Mouse (Mus musculus): ENCODE measurements around the gene Taok3.

Taok3 gene

DNA sequence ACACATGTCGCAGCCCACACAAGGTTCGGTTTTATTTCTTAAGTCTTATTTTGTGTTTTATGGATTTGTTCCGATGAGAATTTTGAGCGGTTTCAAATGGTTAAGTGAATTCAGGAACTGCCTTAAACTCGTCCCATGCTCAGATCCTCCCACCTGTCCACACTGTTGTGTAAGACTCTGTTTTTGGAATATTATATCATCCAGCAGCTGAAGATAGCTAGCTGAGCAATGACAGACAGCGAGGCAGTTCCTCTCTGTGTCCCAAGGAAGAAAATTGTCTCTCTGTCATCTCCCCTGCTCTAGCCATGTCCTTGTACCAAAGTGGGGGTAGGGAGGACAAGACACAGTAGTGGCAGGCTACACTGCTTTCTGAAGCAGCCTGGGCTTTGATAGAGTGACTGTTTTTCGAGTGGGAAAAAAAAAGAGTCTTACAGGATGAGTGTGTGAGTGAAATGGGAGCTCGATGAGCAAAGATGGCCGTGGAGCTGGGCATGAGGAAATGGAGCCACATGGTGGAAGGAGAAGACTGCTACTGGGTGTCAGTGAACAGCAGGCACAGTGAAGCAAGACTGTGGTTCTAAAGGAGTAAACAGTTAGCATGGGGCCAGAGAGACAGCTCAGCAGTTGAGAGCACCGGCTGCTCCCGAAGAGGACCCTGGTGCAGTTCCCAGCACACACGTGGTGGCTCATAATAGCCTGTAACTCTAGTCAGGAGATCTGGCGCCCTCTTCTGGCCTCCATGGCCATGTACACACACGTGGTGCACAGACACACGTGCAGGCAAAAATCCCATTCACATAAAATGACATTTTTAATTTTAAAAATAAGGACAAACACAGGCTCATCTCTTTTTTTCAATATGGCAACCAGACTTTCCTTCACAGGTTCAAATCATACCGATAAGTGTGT lies 27.5 kb downstream of the Taok3 start:
- DNase-seq: no peak

DNA sequence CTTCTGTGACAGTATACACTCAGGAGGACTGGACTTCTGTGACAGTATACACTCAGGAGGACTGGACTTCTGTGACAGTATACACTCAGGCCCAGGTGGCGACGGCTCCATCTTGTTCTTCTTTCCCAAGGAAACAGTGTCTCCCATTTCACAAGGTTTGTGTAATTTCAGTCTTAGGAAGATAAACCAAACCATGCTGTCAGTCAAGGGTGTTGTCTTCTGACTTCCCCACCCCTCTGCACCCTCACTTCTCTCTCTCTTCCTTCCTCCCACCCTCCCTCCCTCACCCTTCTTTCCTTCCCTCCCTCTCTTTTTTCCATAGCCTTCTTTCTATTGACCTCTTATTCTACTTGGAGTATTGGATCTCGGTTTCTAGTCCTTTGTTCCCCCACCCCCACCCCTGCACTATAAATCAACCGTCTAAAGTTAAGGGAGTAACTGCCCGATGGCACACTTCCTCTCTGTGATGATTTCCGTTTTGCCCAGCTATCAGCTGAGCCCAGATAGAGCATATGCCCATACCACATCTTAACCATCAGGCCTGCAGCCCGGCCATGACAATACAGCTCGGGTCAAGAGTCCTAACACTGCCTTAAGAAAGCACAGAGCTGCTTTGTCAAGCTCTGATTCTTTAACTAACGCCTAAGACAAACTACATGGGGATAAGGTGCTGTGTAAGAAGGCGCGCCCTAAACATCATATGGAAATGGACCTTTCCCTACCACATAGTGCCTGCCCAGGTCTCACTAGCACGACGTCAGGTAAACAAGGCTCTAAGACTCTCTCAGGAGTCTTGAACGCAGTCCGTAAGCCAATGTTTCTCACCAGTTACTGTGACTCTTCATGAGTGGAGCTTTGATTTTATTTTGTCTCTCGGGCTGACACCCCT lies 29.4 kb downstream of the Taok3 start:
- no peak for DNase-seq

DNA sequence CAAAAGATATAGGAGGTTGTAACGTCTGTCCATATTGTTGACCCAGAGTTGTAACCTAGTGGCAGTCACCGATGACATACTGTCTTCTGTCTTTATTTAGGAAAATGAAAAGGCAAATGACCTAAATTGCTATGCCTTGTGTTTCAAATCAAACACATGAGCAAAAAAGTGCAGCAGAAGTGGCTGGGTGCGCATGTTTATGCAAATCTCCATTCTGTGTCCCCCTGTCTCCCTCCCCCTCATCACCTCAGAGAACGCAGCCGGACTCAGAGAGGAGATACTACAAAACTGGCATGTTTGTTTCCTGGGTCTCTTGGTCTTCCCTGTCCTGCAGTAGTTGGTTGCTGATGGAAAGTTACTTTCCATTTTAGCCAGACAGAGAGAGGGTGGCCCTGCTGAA lies 30.1 kb downstream of the Taok3 start:
- no peak for DNase-seq

DNA sequence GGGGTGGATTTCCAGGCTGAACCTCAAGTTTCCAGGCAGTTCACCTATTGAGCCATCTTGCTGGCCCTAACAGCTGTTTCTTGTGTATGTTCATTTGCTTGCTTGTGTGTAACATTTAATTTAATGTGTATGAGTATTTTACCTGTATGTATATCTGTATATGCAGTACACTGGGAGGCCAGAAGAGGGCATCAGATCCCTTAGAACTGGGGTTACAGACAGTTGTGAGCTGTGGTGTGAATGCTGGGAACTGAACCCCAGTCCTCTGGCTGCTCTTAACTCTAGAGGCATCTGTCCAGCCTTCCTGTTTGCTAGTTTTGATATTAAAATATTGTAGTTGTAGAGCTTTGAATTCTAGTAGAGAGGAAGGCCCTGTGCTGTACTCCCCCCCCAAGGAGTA lies 33.0 kb downstream of the Taok3 start:
- no peak for DNase-seq

DNA sequence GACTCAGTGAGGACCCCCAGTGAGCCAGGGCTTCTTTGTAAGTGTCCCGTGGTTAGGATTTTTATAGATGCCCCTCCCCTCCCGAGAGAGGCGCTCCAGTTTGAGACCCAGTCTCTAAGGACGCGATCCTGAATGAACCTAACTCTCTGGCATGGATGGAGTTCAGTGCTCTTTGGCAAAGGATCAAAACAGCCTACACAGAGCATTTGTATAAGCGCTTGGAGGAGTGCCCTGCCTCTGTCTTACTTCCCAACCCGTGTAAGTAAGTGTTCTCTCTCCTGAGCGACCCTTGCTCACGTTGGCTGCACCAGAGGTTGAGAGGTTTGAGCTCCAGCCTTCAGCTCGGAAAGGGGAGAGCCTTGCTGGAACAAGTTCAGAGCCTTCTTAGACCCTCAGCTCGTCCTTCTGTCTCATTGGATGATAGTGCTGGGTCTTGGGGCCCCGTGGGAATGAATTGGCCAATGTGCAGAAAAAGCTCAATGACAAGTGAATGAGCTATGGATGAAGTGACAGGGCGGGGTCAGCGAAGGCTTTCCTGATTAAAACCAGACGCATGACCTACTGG lies 33.7 kb downstream of the Taok3 start:
- no peak for DNase-seq

DNA sequence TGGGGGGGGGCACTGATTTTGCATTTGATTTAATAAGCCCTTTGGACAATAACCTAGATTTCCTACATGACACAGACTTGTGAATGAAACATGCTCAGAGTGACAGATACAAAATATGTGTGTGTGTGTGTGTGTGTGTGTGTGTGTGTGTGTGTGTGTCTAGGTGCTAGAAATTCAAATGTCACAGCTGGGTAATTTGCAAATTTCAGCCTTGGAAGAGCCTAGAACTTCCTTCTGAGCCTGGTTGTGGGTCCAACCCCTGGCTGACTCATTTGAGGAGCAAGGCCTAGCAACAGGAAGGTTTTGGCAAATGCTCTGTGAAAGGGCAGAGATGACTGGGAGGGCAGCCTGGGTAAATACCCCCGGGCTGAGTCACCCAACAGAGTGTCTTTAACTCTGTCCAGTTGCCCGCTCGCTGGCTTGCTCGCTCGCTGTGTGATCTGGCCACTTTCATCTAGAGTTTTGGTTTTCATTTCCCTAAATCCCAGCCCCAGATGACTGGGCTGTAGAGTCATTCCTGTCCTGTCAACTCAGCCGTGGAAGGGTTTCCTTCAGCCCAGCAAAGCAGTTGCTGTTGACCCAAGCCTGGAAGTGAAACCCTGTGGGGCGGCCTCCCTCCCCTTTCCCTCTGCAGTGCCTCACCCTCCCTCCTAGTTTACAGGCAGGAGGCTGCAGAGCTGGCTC lies 38.5 kb downstream of the Taok3 start:
- peak; percentile 68 to 73 for DNase-seq

DNA sequence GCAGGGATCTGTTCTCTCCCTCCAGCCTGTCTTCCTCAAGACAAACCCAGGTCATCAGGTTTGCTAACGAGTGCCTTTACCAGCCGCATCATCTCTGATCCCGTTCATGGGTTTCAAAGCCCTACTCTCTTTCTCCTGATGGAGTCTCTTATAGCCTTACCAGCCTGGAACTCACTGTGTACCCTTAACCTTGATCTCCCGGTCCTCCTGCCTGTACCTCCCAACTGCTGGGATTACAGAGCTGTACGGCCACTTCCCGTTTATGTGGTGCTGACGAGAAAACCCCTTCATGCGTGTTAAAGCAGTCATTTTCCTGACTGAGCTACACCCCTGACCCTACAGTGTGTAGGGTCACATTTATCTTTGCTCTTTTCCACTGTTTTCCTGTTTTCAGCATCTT lies 39.4 kb downstream of the Taok3 start:
- no peak for DNase-seq

DNA sequence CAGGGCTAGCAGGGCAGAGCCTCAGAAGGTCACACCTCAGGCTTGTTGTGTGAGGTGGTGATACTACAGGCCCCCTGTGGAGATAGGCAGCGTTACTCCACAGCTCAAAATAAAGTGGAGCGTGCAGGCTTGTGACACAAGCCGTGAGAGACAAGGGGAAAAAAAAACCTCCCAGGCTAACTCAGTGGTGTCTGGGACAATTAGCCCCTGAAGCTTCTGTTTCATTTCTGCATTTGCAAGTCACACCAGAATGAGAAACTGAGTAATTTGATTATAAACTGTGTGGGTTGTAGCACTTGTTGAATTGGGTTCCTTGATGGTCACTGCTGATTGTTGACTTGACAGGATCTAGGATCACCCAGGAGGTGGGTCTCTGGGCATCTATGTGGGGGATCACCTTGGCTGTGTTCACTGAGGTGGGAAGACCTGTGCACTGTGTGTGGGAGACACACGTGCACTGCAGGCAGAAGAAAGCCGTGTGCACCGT lies 39.9 kb downstream of the Taok3 start:
- no peak for DNase-seq

DNA sequence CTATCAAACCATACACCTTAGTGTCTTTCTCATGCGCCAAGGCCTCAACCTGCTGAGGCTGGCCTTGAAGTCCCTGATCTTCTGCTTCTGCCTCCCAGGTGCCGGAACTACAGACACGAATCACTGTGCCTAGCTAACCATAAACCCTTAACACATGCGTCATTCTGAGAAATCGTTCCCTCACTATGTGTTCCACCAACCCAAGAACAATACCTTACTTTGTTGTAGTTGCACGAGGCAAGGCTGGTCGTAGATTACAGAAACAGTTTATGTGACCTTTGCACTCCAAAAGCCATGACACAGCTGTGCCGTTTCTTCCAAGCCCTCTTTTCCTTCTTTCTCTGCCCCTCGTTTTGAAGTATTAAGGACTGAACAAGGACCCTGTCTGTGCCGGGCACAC lies 40.6 kb downstream of the Taok3 start:
- DNase-seq: no peak

DNA sequence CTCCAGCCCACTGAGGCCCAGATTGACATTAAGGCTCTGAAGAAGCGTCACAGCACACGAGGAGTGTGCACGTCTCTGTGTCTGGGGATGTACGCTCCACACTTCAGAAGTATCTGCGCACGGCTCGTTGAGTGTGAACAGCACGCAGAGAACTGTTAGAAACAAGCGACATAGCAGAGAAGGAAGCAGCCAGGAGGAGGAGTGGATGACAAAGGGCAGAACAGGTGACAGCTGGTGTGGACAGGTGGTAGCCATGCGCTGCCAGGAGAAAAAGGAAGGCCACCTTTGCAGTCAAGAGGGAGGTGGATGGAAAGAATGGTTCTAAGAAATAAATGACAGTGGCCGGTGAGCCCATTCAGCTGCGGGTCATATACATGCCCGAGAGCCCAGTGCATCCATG lies 43.9 kb downstream of the Taok3 start:
- no peak for DNase-seq

DNA sequence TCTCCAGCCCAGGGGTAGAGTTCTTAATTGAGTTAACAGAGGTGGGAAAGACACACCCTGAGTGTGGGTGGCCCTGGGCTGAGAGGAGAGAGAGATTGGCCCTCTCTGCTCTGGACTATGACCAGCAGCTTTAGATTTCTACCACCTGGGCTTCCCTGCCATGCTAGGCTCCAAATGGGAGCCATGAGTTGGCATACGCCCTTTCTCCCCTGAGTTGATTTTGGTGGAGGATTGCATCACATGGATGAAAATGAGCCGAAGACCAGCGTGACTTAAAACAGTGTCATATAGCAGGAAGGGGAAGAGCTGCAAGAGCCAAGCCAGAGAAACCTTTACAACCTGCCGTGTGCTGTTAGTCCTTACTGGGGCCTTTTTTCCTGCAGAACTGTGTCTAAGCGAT lies 44.6 kb downstream of the Taok3 start:
- DNase-seq: no peak

DNA sequence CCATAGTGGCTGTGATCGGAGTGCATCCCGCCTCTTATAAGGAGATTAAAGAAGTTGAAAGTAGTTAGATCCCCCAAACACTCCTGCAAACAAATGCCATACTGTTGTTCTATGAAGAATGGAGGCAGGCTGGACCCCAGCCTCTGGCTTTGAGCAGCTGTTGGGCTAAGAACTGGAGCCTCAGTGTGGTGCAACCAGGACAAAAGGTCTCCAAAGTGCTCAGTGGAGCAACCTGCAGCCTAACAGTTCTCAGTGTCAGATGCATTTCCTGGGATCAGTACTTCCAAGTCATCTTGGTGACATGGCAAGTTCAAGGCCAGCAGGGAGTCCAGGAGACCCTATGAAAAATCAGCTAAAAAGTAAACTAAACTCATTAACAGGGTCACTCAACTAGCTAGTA lies 45.0 kb downstream of the Taok3 start:
- no peak for DNase-seq

DNA sequence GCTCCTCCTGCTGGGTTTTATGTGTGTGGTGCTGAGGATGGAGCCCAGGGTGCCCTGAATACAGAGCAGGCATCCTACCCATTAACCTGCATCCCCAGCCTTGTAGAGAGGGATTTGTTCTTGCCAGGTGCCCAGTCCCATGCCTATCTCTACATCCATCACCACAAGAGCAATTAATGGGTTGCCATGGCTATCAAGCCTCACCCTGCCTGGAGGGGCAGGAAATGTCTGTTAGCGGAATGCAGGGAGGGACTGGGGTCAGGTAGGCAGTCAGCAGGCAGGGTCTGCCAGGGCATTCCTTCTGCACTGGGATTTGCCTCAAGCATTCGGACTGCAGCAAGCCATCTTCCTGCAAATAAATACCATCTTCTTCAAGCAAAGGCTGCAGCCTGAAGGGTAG lies 46.0 kb downstream of the Taok3 start:
- DNase-seq: no peak

DNA sequence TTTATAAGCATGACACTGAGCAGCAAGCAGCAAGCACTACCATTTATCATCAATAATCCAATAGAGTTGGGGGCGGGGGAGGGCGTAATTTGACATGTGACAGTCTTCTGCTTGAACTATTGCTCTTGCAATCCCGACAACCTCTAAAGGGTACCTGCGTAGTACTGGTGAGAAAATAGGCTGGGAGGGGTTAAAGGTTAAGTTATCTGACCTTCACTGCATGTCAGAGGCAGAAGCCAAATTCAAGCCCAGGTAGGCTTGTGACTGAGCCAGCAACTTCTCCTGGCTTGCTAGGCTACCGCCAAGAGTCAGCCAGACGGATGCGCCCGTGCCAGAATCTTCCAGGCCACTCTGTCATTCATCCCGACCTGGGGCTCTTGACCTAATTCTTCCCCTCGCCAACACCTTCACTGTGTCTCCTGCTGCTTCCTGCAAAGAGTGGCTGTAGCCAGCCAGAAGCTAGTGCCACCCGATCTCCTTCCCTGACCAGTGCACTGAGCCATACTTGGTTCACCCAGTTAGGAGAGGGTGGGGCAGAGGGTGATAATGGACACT lies 47.0 kb downstream of the Taok3 start:
- DNase-seq: no peak

DNA sequence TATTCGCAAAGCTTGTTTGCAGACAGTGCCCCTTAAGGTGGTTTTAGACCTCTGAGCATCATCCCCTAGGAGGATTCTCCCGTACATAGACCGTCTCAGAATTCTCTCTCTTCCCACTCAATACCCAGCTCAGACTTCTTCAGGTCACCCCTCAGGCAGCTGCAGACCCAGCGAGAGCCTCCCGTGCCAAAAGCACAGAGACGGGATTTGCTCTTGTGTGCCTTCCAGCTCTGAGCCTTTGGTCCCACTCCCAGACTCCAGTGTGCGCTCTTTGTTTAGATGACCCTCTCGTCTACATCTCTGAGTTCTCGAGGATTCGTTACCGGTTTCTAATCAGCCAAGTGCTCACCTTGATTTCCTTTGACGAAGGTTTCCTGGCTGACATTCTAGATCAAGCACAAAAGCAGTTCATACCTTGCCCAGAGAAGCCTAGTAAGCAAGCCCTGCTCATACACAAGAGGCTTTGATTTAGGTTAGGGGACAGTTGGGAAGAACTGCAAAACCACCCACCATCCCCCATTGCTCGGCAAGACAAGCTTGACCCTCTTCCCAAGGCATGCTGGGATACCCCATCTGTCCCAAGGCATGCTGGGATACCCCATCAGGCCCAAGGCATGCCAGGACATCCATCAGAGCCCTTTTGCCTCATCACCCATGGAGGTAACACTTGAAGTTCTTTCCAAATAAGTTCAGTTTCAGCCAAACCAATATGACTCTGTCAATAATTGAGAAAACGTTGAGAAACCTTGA lies 48.6 kb downstream of the Taok3 start:
- DNase-seq: no peak

DNA sequence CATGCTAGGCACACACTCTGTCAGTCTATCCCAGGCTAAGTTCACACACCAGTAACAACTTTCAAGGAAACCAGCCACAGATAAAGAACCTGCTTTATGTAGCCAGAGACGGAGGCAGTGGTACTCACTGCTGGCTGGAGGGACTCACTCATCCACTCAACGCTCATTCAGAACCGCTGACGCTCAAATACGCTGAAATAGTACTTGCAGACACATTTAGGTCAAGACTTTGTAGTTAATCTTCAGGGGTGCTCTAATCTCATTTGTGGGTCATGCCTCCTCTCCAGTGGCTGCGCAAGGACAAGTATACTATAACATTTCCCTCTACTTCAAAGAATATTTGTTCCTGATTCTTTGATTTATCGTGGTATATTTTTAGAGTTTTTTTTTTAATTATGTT lies 54.1 kb downstream of the Taok3 start:
- DNase-seq: no peak

DNA sequence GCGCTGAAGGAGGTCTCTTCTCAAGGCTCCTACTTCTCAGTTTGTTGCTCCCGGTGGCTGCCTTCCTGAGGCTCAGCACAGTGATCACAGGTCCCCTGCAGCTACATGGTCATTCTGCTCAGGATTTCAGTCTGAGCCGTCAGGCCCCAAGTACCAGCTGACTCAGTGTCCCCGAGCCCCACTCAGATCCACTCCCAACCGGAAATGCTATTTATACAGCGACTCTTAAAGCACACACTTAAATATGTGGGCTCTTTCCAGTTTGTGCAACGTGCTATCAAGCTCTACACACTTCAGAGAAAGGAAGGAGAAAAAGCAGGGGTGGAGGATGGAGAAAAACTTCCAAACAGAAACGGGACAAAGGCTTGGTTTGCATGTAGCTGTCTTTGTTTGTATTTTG lies 56.0 kb downstream of the Taok3 start:
- no peak for DNase-seq

DNA sequence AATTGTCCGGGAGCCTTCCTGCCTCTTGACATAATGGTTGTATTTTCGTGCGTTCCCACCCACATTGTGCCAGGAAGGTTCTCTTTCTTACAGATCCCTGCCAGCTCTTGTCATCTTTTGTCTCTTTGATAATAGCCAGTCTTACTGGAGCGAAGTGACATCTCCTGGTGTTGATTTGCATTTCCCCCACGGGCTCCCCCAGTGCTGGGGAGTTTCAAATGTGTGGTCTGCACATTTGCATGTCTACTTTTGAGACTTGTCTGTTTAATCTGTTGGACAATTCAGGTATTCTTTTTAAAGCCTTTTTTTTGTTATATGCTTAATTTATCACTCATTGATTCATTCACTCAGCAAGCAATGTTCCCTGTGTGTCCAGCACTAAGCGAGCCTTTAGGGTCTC lies 58.1 kb downstream of the Taok3 start:
- DNase-seq: no peak

DNA sequence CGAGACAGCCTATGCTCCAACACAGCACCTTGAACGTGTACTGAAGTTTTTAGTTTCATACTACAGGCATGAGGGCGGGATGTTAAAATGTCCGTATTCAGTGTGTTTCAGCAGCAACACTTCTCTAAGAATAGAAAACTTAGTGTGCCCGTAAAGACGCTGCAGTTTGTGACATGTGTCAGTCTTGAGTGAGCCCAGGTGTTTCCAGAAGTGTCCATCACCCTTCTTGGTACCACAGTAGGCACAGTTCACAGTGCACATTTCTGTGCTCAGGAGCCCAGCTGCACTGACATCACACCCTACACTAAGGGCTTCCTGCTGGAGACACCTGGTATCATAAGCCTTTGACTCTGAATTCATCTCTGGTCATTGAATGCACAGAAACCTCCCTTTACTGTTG lies 58.6 kb downstream of the Taok3 start:
- DNase-seq: no peak

DNA sequence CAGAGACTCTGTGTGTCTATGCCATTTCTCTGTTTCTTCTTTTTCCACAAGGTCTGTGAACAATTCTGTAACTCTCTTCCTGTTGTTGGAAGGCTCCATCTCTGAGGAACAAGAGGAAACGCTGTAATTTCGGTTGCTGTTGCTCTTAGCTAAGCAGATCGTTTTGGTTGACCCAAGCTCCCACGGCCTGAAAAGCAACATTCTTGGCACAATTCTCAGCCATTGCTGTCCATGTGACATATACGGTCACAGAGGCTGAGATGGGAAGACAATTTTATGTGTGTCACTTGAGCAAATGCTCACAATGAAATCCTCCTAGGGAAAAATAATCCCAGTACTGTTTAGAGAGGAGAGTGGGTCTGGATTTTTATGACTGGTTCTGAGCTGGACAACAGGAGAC lies 62.0 kb downstream of the Taok3 start:
- no peak for DNase-seq

DNA sequence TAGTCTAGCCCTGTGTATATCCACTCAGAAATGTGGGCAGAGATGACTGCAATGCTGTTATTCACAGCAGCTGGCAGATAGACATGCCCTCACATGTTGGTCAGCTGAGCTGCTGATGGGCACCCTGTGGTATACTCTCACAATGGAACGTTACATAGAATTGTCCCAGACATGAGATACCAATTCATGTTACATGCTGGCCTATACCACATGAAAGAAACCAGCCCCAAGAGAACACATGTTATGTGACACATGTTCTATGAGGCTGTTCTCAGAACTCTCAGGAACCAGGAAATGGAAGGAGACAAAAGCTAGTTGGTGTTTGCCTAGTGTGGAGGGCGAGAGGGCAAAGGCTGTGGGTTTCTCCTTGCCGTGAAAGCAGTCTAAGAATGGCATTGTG lies 62.5 kb downstream of the Taok3 start:
- DNase-seq: no peak

DNA sequence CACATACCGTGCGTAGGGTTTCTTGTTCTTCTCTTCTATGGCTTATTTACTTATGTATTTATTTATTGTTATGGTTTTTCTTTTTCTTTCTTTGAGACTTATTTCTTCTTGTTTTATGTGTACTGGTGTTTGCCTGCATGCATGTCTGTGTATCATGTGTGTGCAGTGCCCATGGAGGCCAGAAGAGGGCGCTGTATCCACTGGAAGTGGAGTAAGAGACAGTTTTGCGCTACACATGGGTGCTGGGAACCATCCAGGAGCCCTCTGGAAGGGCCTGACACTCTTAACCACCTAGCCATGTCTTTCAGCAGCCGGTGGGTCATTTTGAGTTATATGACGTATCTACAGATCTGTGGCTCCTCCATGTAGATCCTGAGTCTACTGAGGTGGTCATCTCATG lies 64.9 kb downstream of the Taok3 start:
- DNase-seq: no peak
